Mouse (Mus musculus): ENCODE results near the gene Cnga2. TPM values are rescaled to one million over a fixed set of nuclear protein-coding genes. Genes with fewer than 3 reads are reported as not detected.

Cnga2 gene
- 0.03 TPM in 1 of 2 replicates, not detected in the other for polyA plus RNA-seq (2012; ENCODE audit: low replicate concordance)

GRCm38 (mm10) chrX:71991549-71991948 is at the start of gene Cnga2:
TSS of gene Cnga2 (plus strand) at chrX:71991849.

DNA sequence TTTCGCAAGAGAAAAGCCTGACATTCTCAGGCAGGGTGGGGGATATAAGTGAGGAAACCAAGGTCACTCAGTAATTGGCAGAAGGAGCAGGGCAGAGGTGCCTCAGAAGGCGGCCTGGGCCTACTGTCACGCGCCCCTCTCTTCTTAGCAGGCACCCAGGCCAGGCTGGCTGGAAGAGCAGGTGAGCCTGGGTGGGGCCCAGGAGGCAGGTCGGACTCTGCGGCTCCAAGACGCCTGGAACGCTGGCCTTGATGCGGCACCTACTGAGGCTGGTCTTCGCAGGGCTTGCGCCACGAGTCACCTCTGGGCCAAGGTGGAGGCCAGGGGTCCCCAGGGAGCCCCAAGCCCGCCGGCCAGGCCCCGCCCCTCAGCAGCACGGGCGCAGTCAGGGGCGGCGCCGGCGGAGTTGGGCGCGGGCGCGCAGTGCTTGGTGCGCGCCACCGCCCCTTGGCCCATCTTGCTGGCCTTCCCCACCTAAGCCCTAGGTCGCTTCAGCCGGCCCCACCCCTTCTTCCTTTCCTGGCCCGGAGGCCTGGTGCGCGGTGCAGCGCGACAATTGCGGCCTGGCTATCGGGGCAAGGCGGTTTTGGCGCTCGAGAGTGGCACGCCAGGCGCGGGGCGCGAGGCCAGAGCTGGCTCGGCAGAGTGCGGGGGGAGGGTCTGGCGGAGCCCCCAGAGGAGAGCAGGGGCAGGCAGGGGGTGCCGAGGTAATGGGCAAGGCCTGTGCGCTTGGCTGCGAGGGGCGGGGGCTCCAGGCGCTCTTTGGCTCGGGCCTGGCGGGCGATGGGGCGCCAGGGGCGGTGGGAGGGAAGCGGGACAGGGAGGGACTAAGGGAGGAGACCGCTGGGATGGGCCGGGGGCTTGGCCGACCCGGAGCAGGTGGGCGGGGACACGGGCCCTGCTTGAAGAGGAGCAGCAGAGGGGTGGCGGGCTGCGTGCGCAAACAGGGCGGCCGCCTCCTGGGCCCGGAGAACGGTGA is 29.3 kb upstream of the Cnga2 start, which contains the start of gene Prrg3:
TSS of gene Prrg3 (plus strand) at position 552 of the 979 bp plus-strand sequence.

GRCm38 (mm10) chrX:71972686-71973085 is 19.0 kb upstream of the Cnga2 start, which contains the start of gene Fate1:
TSS of gene Fate1 (plus strand) at chrX:71972986.

Other genes starting within 250 kb of the Cnga2 start
- gene Vma21, start 175.9 kb upstream of the Cnga2 start, polyA plus RNA-seq (2012; ENCODE audit: low replicate concordance) = 1.1 and 6.1 TPM in 2 replicates
- gene Gm1141, start 70.8 kb upstream of the Cnga2 start, polyA plus RNA-seq (2012; ENCODE audit: low replicate concordance) = not detected in 2 replicates
- gene Prrg3, start 29.2 kb upstream of the Cnga2 start, polyA plus RNA-seq (2012; ENCODE audit: low replicate concordance) = 0.12 TPM in 1 of 2 replicates, not detected in the other
- not detected in 2 replicates for gene Fate1, start 18.9 kb upstream of the Cnga2 start, polyA plus RNA-seq (2012; ENCODE audit: low replicate concordance)
- not detected in 2 replicates for gene Magea4, start 230.2 kb downstream of the Cnga2 start, polyA plus RNA-seq (2012; ENCODE audit: low replicate concordance)

Data from hematopoietic multipotent progenitor cell, adult 10-12 weeks (in vitro differentiated cells).